Mouse (Mus musculus): ENCODE results near the gene Rnf224. TPM values are rescaled to one million over a fixed set of nuclear protein-coding genes. Genes with fewer than 3 reads are reported as not detected.

The Rnf224 gene
- polyA plus RNA-seq (2014; fragmentation: Illumina TruSeq; extraction: RNeasy Lipid Tissue Mini Kit (QIAGEN cat#74804)): not detected

GRCm38 (mm10) chr2:25236614-25237013 is at the start of gene Rnf224:
Rnf224 (minus strand) TSS chr2:25236787.

GRCm38 (mm10) chr2:25271827-25272511 is 35.4 kb upstream of the Rnf224 start, which contains the start of the genes Ssna1 and Anapc2:
Ssna1 (minus strand) TSS chr2:25272438.
Anapc2 (plus strand) TSS chr2:25272478.

GRCm38 (mm10) chr2:25262291-25262767 is 25.7 kb upstream of the Rnf224 start, which contains the start of gene Tprn:
Tprn (plus strand) TSS chr2:25262618.

DNA sequence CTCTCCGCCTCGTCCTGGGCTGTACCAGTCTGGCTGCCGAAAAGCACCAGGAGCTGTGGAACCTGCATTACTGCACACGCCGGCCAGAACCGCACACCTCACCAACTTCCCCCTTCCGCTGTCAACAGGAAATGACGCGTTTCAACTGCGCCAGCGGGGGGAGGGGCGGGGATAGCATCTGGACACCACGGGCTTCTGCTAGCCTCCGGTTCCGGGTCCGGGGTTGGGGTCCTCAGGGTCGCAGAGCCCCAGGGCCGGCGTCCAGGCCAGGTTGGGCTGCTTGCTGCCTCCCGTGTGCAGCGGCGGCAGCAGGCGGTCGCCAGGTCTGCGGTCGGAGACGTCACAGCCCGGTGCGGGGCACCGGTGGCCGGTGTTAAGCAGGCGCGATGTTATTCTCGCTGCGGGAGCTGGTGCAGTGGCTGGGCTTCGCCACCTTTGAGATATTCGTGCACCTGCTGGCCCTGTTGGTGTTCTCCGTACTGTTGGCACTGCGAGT is 18.7 kb upstream of the Rnf224 start, which contains the start of gene Tmem203:
Gene Tmem203 (plus strand): TSS at position 156 of the 496 bp plus-strand sequence.

DNA sequence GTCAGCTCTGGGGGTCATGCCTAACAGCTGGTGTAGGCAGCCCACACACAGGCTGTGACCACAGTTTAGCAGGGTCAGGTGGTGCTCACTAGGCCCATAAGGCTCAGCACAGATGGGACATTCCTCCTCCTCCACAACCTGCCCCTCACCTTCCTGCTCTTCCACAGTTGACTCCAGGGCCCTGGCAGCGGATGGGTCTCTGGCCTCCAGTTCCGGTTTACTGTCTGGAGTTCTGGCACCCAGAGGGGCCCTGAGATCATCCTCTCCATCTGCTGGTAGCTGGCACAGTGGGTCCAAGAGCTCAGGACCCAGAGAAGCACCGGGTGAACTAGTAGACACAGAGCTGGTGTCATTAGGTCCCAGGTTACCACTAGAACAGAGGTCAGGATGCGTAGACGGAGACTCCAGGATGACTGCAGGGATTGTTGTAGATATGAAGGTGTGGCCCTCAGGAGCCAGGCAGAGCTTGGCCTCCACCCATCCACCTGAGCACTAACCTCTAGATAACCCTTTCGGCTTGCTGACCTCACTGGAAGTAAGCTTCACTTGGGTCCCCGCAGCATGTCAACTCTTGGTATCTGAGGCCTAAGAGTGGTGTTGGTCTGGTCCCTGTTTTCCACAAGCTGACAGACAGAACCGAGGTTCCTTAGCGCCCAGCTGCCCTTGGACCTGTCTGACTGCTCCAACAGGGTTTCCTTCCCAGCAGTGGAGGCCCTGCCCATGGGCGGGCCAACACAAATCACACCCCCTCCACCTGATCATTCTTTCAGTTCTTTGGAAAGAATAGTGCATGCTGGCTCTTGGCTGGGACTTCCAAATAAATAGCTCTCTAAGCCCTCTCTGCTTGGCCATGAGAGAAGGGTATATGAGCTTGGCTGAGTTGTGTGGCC is 9.8 kb upstream of the Rnf224 start, which contains the start of gene AL732309.1:
Gene AL732309.1 (minus strand): TSS at position 681 of the 890 bp plus-strand sequence.

GRCm38 (mm10) chr2:25242101-25242506 is 5.5 kb upstream of the Rnf224 start, which contains the start of the genes Rnf208 and Cysrt1:
Rnf208 (plus strand) TSS chr2:25242255.
Cysrt1 (minus strand) TSS chr2:25242452.

GRCm38 (mm10) chr2:25234050-25234449 is 2.5 kb downstream of the Rnf224 start, which contains the start of gene Slc34a3:
Slc34a3 (minus strand) TSS chr2:25234364.

GRCm38 (mm10) chr2:25224492-25224765 is 12.2 kb downstream of the Rnf224 start, which contains the start of gene Tubb4b:
Tubb4b (minus strand) TSS chr2:25224702.

GRCm38 (mm10) chr2:25218445-25218844 is 18.1 kb downstream of the Rnf224 start, which contains the start of gene Fam166a:
Fam166a (plus strand) TSS chr2:25218745.

DNA sequence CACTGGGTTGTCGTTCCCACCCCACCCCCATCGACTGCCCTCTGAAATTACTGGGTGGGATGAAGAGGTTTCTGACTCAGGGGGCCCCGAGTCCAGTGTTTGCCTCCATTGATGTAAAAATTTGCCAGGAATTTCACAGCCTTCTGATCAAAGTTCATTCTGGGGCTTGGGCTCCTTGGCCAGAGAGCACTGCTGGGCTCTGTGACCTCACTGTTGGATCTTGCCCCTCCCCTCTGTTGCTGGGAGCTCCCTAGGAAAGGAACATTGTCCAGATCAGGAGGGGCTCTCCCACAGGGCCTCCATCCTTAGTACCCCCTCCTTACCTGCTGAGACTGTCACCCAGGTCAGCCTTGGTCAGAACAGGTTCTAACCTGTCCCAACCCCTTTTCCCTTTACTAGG is 22.1 kb downstream of the Rnf224 start, which contains the start of gene Stpg3:
Gene Stpg3 (minus strand): TSS at position 194 of the 400 bp plus-strand sequence.

GRCm38 (mm10) chr2:25211121-25211670 is 25.4 kb downstream of the Rnf224 start, which contains the start of gene Nelfb:
Nelfb (minus strand) TSS chr2:25211489.

DNA sequence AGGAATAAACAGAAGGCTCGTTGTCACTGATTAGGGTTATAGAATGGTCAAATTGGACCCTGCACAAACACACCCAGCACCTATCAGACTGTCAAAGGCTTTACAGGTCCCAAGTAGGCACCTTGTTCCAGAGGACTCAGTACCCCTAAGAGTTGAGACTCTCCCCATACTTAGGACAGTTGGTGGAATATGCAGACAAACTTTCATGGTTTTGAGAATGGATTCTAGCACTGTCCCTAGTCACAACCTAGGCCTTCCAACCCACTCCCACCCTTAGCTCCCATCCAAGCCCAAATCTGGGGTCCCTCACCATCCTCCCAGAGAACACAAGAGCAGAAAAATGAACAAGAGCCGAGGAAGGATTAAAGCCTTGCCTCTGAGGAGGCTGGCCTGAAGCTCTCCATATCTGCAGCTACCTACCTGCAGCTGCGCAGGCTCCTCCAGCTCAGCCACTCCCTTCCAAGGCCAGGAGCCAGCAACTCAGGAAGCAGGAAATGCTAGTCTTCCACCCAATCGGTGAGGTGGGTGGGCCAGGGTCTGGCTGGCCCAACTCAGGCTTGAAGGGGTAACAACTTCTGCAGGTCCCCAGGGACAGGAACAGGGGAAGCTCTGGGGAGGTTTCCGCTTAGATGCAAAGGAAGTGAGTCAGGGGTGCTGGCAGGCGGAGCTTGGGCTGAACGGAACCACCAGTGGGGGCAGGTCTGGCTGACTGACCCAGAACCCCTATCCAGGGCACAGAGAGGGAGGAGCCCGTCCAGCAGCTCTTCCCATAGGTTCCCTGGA is 40.2 kb downstream of the Rnf224 start, which contains the start of gene Tor4a:
Gene Tor4a (minus strand): TSS at position 715 of the 783 bp plus-strand sequence.

Other genes starting within 250 kb of the Rnf224 start
- gene Nsmf, start 182.4 kb downstream of the Rnf224 start, polyA plus RNA-seq (2014; fragmentation: Illumina TruSeq; extraction: RNeasy Lipid Tissue Mini Kit (QIAGEN cat#74804)): 3.6 TPM
- gene Entpd8, start 156.5 kb downstream of the Rnf224 start, polyA plus RNA-seq (2014; fragmentation: Illumina TruSeq; extraction: RNeasy Lipid Tissue Mini Kit (QIAGEN cat#74804)): not detected
- not detected for gene Noxa1, start 141.6 kb downstream of the Rnf224 start, polyA plus RNA-seq (2014; fragmentation: Illumina TruSeq; extraction: RNeasy Lipid Tissue Mini Kit (QIAGEN cat#74804))
- gene Nrarp, start 56.0 kb downstream of the Rnf224 start, polyA plus RNA-seq (2014; fragmentation: Illumina TruSeq; extraction: RNeasy Lipid Tissue Mini Kit (QIAGEN cat#74804)): 4.8 TPM
- 2.8 TPM for gene Tor4a, start 39.9 kb downstream of the Rnf224 start, polyA plus RNA-seq (2014; fragmentation: Illumina TruSeq; extraction: RNeasy Lipid Tissue Mini Kit (QIAGEN cat#74804))
- 4.4 TPM for gene Nelfb, start 25.3 kb downstream of the Rnf224 start, polyA plus RNA-seq (2014; fragmentation: Illumina TruSeq; extraction: RNeasy Lipid Tissue Mini Kit (QIAGEN cat#74804))
- gene Stpg3, start 22.1 kb downstream of the Rnf224 start, polyA plus RNA-seq (2014; fragmentation: Illumina TruSeq; extraction: RNeasy Lipid Tissue Mini Kit (QIAGEN cat#74804)): not detected
- gene Fam166a, start 18.0 kb downstream of the Rnf224 start, polyA plus RNA-seq (2014; fragmentation: Illumina TruSeq; extraction: RNeasy Lipid Tissue Mini Kit (QIAGEN cat#74804)): not detected
- gene Tubb4b, start 12.1 kb downstream of the Rnf224 start, polyA plus RNA-seq (2014; fragmentation: Illumina TruSeq; extraction: RNeasy Lipid Tissue Mini Kit (QIAGEN cat#74804)): 43.8 TPM
- not detected for gene Slc34a3, start 2.4 kb downstream of the Rnf224 start, polyA plus RNA-seq (2014; fragmentation: Illumina TruSeq; extraction: RNeasy Lipid Tissue Mini Kit (QIAGEN cat#74804))
- not detected for gene Rnf208, start 5.5 kb upstream of the Rnf224 start, polyA plus RNA-seq (2014; fragmentation: Illumina TruSeq; extraction: RNeasy Lipid Tissue Mini Kit (QIAGEN cat#74804))
- not detected for gene Cysrt1, start 5.7 kb upstream of the Rnf224 start, polyA plus RNA-seq (2014; fragmentation: Illumina TruSeq; extraction: RNeasy Lipid Tissue Mini Kit (QIAGEN cat#74804))
- 0.83 TPM for gene AL732309.1, start 10.1 kb upstream of the Rnf224 start, polyA plus RNA-seq (2014; fragmentation: Illumina TruSeq; extraction: RNeasy Lipid Tissue Mini Kit (QIAGEN cat#74804))
- gene Tmem203, start 18.7 kb upstream of the Rnf224 start, polyA plus RNA-seq (2014; fragmentation: Illumina TruSeq; extraction: RNeasy Lipid Tissue Mini Kit (QIAGEN cat#74804)): not detected
- 0.31 TPM for gene Tprn, start 25.8 kb upstream of the Rnf224 start, polyA plus RNA-seq (2014; fragmentation: Illumina TruSeq; extraction: RNeasy Lipid Tissue Mini Kit (QIAGEN cat#74804))
- 0.80 TPM for gene Ssna1, start 35.7 kb upstream of the Rnf224 start, polyA plus RNA-seq (2014; fragmentation: Illumina TruSeq; extraction: RNeasy Lipid Tissue Mini Kit (QIAGEN cat#74804))
- gene Anapc2, start 35.7 kb upstream of the Rnf224 start, polyA plus RNA-seq (2014; fragmentation: Illumina TruSeq; extraction: RNeasy Lipid Tissue Mini Kit (QIAGEN cat#74804)): 7.8 TPM
- gene Tmem210, start 51.4 kb upstream of the Rnf224 start, polyA plus RNA-seq (2014; fragmentation: Illumina TruSeq; extraction: RNeasy Lipid Tissue Mini Kit (QIAGEN cat#74804)): not detected
- not detected for gene Lrrc26, start 53.1 kb upstream of the Rnf224 start, polyA plus RNA-seq (2014; fragmentation: Illumina TruSeq; extraction: RNeasy Lipid Tissue Mini Kit (QIAGEN cat#74804))
- not detected for gene Grin1, start 82.4 kb upstream of the Rnf224 start, polyA plus RNA-seq (2014; fragmentation: Illumina TruSeq; extraction: RNeasy Lipid Tissue Mini Kit (QIAGEN cat#74804))
- gene Man1b1, start 95.6 kb upstream of the Rnf224 start, polyA plus RNA-seq (2014; fragmentation: Illumina TruSeq; extraction: RNeasy Lipid Tissue Mini Kit (QIAGEN cat#74804)): 19.7 TPM
- 6.6 TPM for gene Dpp7, start 119.6 kb upstream of the Rnf224 start, polyA plus RNA-seq (2014; fragmentation: Illumina TruSeq; extraction: RNeasy Lipid Tissue Mini Kit (QIAGEN cat#74804))
- gene Uap1l1, start 128.9 kb upstream of the Rnf224 start, polyA plus RNA-seq (2014; fragmentation: Illumina TruSeq; extraction: RNeasy Lipid Tissue Mini Kit (QIAGEN cat#74804)): 0.60 TPM
- 0.17 TPM for gene Sapcd2, start 135.5 kb upstream of the Rnf224 start, polyA plus RNA-seq (2014; fragmentation: Illumina TruSeq; extraction: RNeasy Lipid Tissue Mini Kit (QIAGEN cat#74804))
- gene Entpd2, start 159.1 kb upstream of the Rnf224 start, polyA plus RNA-seq (2014; fragmentation: Illumina TruSeq; extraction: RNeasy Lipid Tissue Mini Kit (QIAGEN cat#74804)): 0.34 TPM
- gene Npdc1, start 162.6 kb upstream of the Rnf224 start, polyA plus RNA-seq (2014; fragmentation: Illumina TruSeq; extraction: RNeasy Lipid Tissue Mini Kit (QIAGEN cat#74804)): 15.0 TPM
- gene Fut7, start 186.5 kb upstream of the Rnf224 start, polyA plus RNA-seq (2014; fragmentation: Illumina TruSeq; extraction: RNeasy Lipid Tissue Mini Kit (QIAGEN cat#74804)): not detected
- 0.77 TPM for gene Abca2, start 191.9 kb upstream of the Rnf224 start, polyA plus RNA-seq (2014; fragmentation: Illumina TruSeq; extraction: RNeasy Lipid Tissue Mini Kit (QIAGEN cat#74804))
- not detected for gene Clic3, start 220.1 kb upstream of the Rnf224 start, polyA plus RNA-seq (2014; fragmentation: Illumina TruSeq; extraction: RNeasy Lipid Tissue Mini Kit (QIAGEN cat#74804))
- gene Paxx, start 224.3 kb upstream of the Rnf224 start, polyA plus RNA-seq (2014; fragmentation: Illumina TruSeq; extraction: RNeasy Lipid Tissue Mini Kit (QIAGEN cat#74804)): 2.4 TPM
- gene Ptgds, start 233.3 kb upstream of the Rnf224 start, polyA plus RNA-seq (2014; fragmentation: Illumina TruSeq; extraction: RNeasy Lipid Tissue Mini Kit (QIAGEN cat#74804)): not detected